Mouse (Mus musculus): ENCODE measurements around the gene Abcf2. TPM values are rescaled to one million over a fixed set of nuclear protein-coding genes. Genes with fewer than 3 reads are reported as not detected.
"Not testable (repeated sequence)": the region's sequence is repeated elsewhere in the genome, so short reads cannot be mapped to it uniquely, and the experiment has no call there.

Abcf2 gene
- total and polyA plus RNA-seq, 3 experiments, result 244 to 257 TPM; not detected in 1

GRCm38 (mm10) chr5:24556709-24557108 is 20.6 kb downstream of the Abcf2 start, which contains the start of gene 4931409K22Rik:
TSS of gene 4931409K22Rik (minus strand) at chr5:24556809.
- TF ChIP-seq USF1 (IDR thresholded peaks at IDR 0.05; ENCODE audit: low read depth, low read length) (no peak), SIN3A (IDR thresholded peaks at IDR 0.05; ENCODE audit: low read length) (no peak), CHD1 (IDR thresholded peaks at IDR 0.05; ENCODE audit: low read depth, low read length) (no peak), TAL1 (IDR thresholded peaks at IDR 0.05; ENCODE audit: low read length) (no peak), POLR2A (IDR thresholded peaks at IDR 0.05; ENCODE audit: control insufficient read depth in 1 of 2, insufficient read depth in 1 of 2, low read depth in 1 of 2, low read length in 2 of 2, poor library complexity in 1 of 2) (no peak), CTCF (IDR thresholded peaks at IDR 0.05 in 2 of 3, conservative IDR thresholded peaks at IDR 0.05 in 1 of 3; ENCODE audit: control insufficient read depth in 1 of 3, insufficient read depth in 1 of 3, low read depth in 2 of 3, low read length in 3 of 3, poor library complexity in 1 of 3, severe bottlenecking in 1 of 3) (no peak), KAT2A (conservative IDR thresholded peaks at IDR 0.05; ENCODE audit: low read depth, low read length) (no peak), HCFC1 (IDR thresholded peaks at IDR 0.05; ENCODE audit: low read depth, low read length) (no peak)
- Histone ChIP-seq H3K36me3 (ENCODE audit: control insufficient read depth in 1 of 2, insufficient read depth in 2 of 2, low read length in 2 of 2) (no peaks in the 10 kb centered on the region), H3K27me3 (ENCODE audit: control insufficient read depth in 1 of 2, insufficient read depth in 2 of 2, low read length in 2 of 2) (peaks cover 11 to 20% of the 10 kb centered on the region in 2 experiments), H3K4me3 (ENCODE audit: control insufficient read depth in 1 of 2, insufficient read depth in 1 of 2, low read depth in 2 of 2, low read length in 2 of 2) (no peak within 1 kb of the TSS), H3K4me1 (ENCODE audit: control insufficient read depth in 1 of 2, insufficient read depth in 2 of 2, low read length in 2 of 2) (no peaks in the 10 kb centered on the region), H3K79me2 (ENCODE audit: control insufficient read depth, insufficient read depth, low read length, poor library complexity) (no peaks in the 10 kb centered on the region), H3K9me3 (replicated peaks; ENCODE audit: insufficient read depth, low read length) (no peaks in the 10 kb centered on the region), H3K9ac (ENCODE audit: control insufficient read depth, low read depth, low read length, poor library complexity, severe bottlenecking) (no peak within 1 kb of the TSS), H3K27ac (ENCODE audit: control insufficient read depth, low read depth, low read length) (no peak within 1 kb of the TSS)
- no peak for DNase-seq (ENCODE audit: low read depth, low spot score)

GRCm38 (mm10) chr5:24555335-24555734 is 21.9 kb downstream of the Abcf2 start:
- not testable (repeated sequence) for H3K9me3 ChIP-seq (replicated peaks; ENCODE audit: insufficient read depth, low read length); H3K79me2 ChIP-seq (ENCODE audit: control insufficient read depth, insufficient read depth, low read length, poor library complexity); H3K4me3 ChIP-seq (ENCODE audit: control insufficient read depth in 1 of 2, insufficient read depth in 1 of 2, low read depth in 2 of 2, low read length in 2 of 2); H3K27ac ChIP-seq (ENCODE audit: control insufficient read depth, low read depth, low read length); H3K4me1 ChIP-seq (ENCODE audit: control insufficient read depth in 1 of 2, insufficient read depth in 2 of 2, low read length in 2 of 2); DNase-seq (ENCODE audit: low read depth, low spot score); H3K36me3 ChIP-seq (ENCODE audit: control insufficient read depth in 1 of 2, insufficient read depth in 2 of 2, low read length in 2 of 2); H3K9ac ChIP-seq (ENCODE audit: control insufficient read depth, low read depth, low read length, poor library complexity, severe bottlenecking)
- H3K27me3 ChIP-seq (ENCODE audit: control insufficient read depth in 1 of 2, insufficient read depth in 2 of 2, low read length in 2 of 2), result peaks cover 11 to 20% of the 10 kb centered on the region in 2 experiments

- H3K79me2 ChIP-seq (ENCODE audit: control insufficient read depth, insufficient read depth, low read length, poor library complexity), result no peaks in the 10 kb centered on the region
- DNase-seq (ENCODE audit: low read depth, low spot score), result no peak
- no peaks in the 10 kb centered on the region for H3K4me1 ChIP-seq (ENCODE audit: control insufficient read depth in 1 of 2, insufficient read depth in 2 of 2, low read length in 2 of 2)
- H3K9ac ChIP-seq (ENCODE audit: control insufficient read depth, low read depth, low read length, poor library complexity, severe bottlenecking), result no peak overlapping the region
- H3K4me3 ChIP-seq (ENCODE audit: control insufficient read depth in 1 of 2, insufficient read depth in 1 of 2, low read depth in 2 of 2, low read length in 2 of 2), result no peak overlapping the region
- TF ChIP-seq RCOR1 (IDR thresholded peaks at IDR 0.05; ENCODE audit: low read depth, low read length), result no peak
- no peak for TF ChIP-seq ZC3H11A (IDR thresholded peaks at IDR 0.05; ENCODE audit: low read depth, low read length)
- no peak for TF ChIP-seq USF2 (IDR thresholded peaks at IDR 0.05; ENCODE audit: borderline replicate concordance in 1 of 2, insufficient read depth in 1 of 2, low read depth in 1 of 2, low read length in 2 of 2)
- no peak for TF ChIP-seq MEF2A (IDR thresholded peaks at IDR 0.05; ENCODE audit: extremely low read depth, insufficient replicate concordance, low read depth, low read length, poor library complexity, severe bottlenecking)
- TF ChIP-seq E2F4 (IDR thresholded peaks at IDR 0.05; ENCODE audit: borderline replicate concordance, low read depth, low read length), result no peak
- no peak overlapping the region for H3K27ac ChIP-seq (ENCODE audit: control insufficient read depth, low read depth, low read length)
- H3K36me3 ChIP-seq (ENCODE audit: control insufficient read depth in 1 of 2, insufficient read depth in 2 of 2, low read length in 2 of 2), result no peaks in the 10 kb centered on the region
- H3K9me3 ChIP-seq (replicated peaks; ENCODE audit: insufficient read depth, low read length), result no peaks in the 10 kb centered on the region
- peaks cover 14 to 23% of the 10 kb centered on the region in 2 experiments for H3K27me3 ChIP-seq (ENCODE audit: control insufficient read depth in 1 of 2, insufficient read depth in 2 of 2, low read length in 2 of 2)
Observed at GRCm38 (mm10) chr5:24553621-24554244, 23.5 kb downstream of the Abcf2 start.

Measured in MEL (cell line).